ENCODE assay signal across 8 mouse cellular contexts in genomic region chr1:132416244-132416942, GRCm38 (mm10). TPM values are rescaled to one million over a fixed set of nuclear protein-coding genes. Genes with fewer than 3 reads are reported as not detected.
DNase-seq lines count a peak whose midpoint lies in the region; ATAC-seq and TF ChIP-seq lines count a peak whose summit lies in the region.

No protein-coding gene starts in this region.

- no peak for TF ChIP-seq CTCF in bone marrow, adult 2 months (IDR thresholded peaks at IDR 0.05; ENCODE audit: control insufficient read depth, insufficient read depth, low read length)

- H3K4me2 ChIP-seq in hindbrain, embryonic 15.5 days, result peak overlapping the region; percentile 68; the same call in 1 of the 2 replicates
- no peak overlapping the region; the same call in 1 of the 2 replicates for H3K4me2 ChIP-seq in hindbrain, embryonic 16.5 days (ENCODE audit: low read length)
- H3K4me2 ChIP-seq in liver, embryonic 11.5 days, result peak overlapping the region; percentile 86

- H3K4me3 ChIP-seq in hindbrain, embryonic 15.5 days, result no peak overlapping the region
- H3K4me3 ChIP-seq in hindbrain, embryonic 16.5 days (ENCODE audit: low read length), result no peak overlapping the region
- peak overlapping the region; percentile 35 for H3K4me3 ChIP-seq in bone marrow, adult 2 months (replicated peaks; ENCODE audit: control insufficient read depth, low read depth, low read length)
- peak overlapping the region; percentile 74 for H3K4me3 ChIP-seq in liver, embryonic 11.5 days (ENCODE audit: low read depth, low read length)

- H3K9ac ChIP-seq in hindbrain, embryonic 15.5 days, result no peak overlapping the region
- no peak overlapping the region for H3K9ac ChIP-seq in hindbrain, embryonic 16.5 days (ENCODE audit: low read depth, low read length)
- peak overlapping the region; percentile 13; the same call in 1 of the 2 replicates for H3K9ac ChIP-seq in liver, embryonic 11.5 days (ENCODE audit: low read depth, low read length)

- intact Hi-C loops in left cerebral cortex, postnatal 14 days (cut with DNase I), result no loop called here

- H3K9me3 ChIP-seq in hindbrain, embryonic 15.5 days, result no peaks in the 10 kb centered on the region
- H3K9me3 ChIP-seq in hindbrain, embryonic 16.5 days (ENCODE audit: control insufficient read depth, low read length), result no peaks in the 10 kb centered on the region
- no peaks in the 10 kb centered on the region for H3K9me3 ChIP-seq in liver, embryonic 11.5 days (ENCODE audit: control insufficient read depth, low read length)

- H3K27me3 ChIP-seq in hindbrain, embryonic 15.5 days, result no peaks in the 10 kb centered on the region
- H3K27me3 ChIP-seq in hindbrain, embryonic 16.5 days (replicated peaks; ENCODE audit: control insufficient read depth, insufficient read depth, low read length), result no peaks in the 10 kb centered on the region
- no peaks in the 10 kb centered on the region for H3K27me3 ChIP-seq in liver, embryonic 11.5 days (replicated peaks; ENCODE audit: control insufficient read depth, insufficient read depth, low read length)

- no peak overlapping the region for H3K27ac ChIP-seq in hindbrain, embryonic 15.5 days (replicated peaks)
- H3K27ac ChIP-seq in hindbrain, embryonic 16.5 days (ENCODE audit: low read depth, low read length), result no peak overlapping the region
- H3K27ac ChIP-seq in bone marrow, adult 2 months (ENCODE audit: control insufficient read depth, insufficient read depth, low read depth, low read length, poor library complexity), result no peak overlapping the region
- peak overlapping the region; percentile 30; the same call in 1 of the 2 replicates for H3K27ac ChIP-seq in liver, embryonic 11.5 days (ENCODE audit: low read depth, low read length)

- no peaks in the 10 kb centered on the region for H3K36me3 ChIP-seq in hindbrain, embryonic 15.5 days
- H3K36me3 ChIP-seq in hindbrain, embryonic 16.5 days (ENCODE audit: control insufficient read depth, insufficient read depth, low read length), result no peaks in the 10 kb centered on the region
- no peaks in the 10 kb centered on the region for H3K36me3 ChIP-seq in liver, embryonic 11.5 days (ENCODE audit: control insufficient read depth, insufficient read depth, low read length)

- 77% methylated on average over 8 of the region's 8 CpGs for WGBS in hindbrain, embryonic 15.5 days
- 76% methylated on average over 8 of the region's 8 CpGs for WGBS in hindbrain, embryonic 16.5 days
- WGBS in bone marrow, adult 2 months, result 22% methylated on average over 8 of the region's 8 CpGs
- 50% methylated on average over 8 of the region's 8 CpGs for WGBS in liver, embryonic 11.5 days

- peaks cover 20% of the 10 kb centered on the region for H3K4me1 ChIP-seq in hindbrain, embryonic 15.5 days (replicated peaks)
- H3K4me1 ChIP-seq in hindbrain, embryonic 16.5 days (ENCODE audit: control insufficient read depth, insufficient read depth, low read depth, low read length), result peaks cover 12% of the 10 kb centered on the region
- H3K4me1 ChIP-seq in bone marrow, adult 2 months (ENCODE audit: control insufficient read depth, insufficient read depth, low read length), result peaks cover 5% of the 10 kb centered on the region; the same call in 1 of the 2 replicates
- peaks cover 11% of the 10 kb centered on the region; the same call in 1 of the 2 replicates for H3K4me1 ChIP-seq in liver, embryonic 11.5 days (replicated peaks; ENCODE audit: control insufficient read depth, insufficient read depth, low read length)

- peak; percentile 52 for DNase-seq in A20 (ENCODE audit: low read depth, low spot score)
- DNase-seq in liver, embryonic 11.5 days (ENCODE audit: low spot score), result no peak
- no peak for DNase-seq in left cerebral cortex, postnatal 14 days (ENCODE audit: low spot score in 2 of 2)
- DNase-seq in layer of hippocampus, postnatal 25 days (ENCODE audit: extremely low spot score in 1 of 2, low spot score in 1 of 2), result no peak
- no peak for DNase-seq in urinary bladder, postnatal 36 days (ENCODE audit: low spot score in 2 of 2)

- TF ChIP-seq POLR2A in bone marrow, adult 2 months (IDR thresholded peaks at IDR 0.05; ENCODE audit: borderline replicate concordance, control insufficient read depth, low read depth, low read length), result no peak

- no peak for ATAC-seq in hindbrain, embryonic 15.5 days (ENCODE audit: low FRiP score, low read depth)
- no peak for ATAC-seq in hindbrain, embryonic 16.5 days
- ATAC-seq in liver, embryonic 11.5 days (replicated peaks; ENCODE audit: low FRiP score), result no peak

RNA-seq across cellular contexts. Expression of gene Dstyk, which starts 1.0 kb away (rescaled TPM):
- 8.6 and 9.9 TPM in 2 replicates for polyA plus RNA-seq in hindbrain, embryonic 15.5 days (2015; fragmentation: Nextera tagmentation; extraction: Ambion mirVana)
- polyA plus RNA-seq in hindbrain, embryonic 16.5 days (2015; fragmentation: Nextera tagmentation; extraction: Ambion mirVana), result 7.9 and 9.7 TPM in 2 replicates
- polyA plus RNA-seq in bone marrow, adult 2 months (2011; ENCODE audit: insufficient read depth, insufficient read length, low replicate concordance, missing spikeins), result 9.6 and 13.7 TPM in 2 replicates
- 7.2 TPM in 2 replicates for polyA plus RNA-seq in liver, embryonic 11.5 days (2014; fragmentation: Nextera tagmentation; extraction: Ambion mirVana)
- 10 to 100 TPM; 32.4 to 32.6 TPM for total RNA-seq in left cerebral cortex, postnatal 14 days (2021)
- total RNA-seq in layer of hippocampus, postnatal 25 days (2021), result 10 to 100 TPM; 47.4 to 49.5 TPM

RNA-seq across cellular contexts. Expression of gene Tmcc2, which starts 25.3 kb away (rescaled TPM):
- 38.1 and 41.4 TPM in 2 replicates for polyA plus RNA-seq in hindbrain, embryonic 15.5 days (2015; fragmentation: Nextera tagmentation; extraction: Ambion mirVana)
- 26.6 and 35.5 TPM in 2 replicates for polyA plus RNA-seq in hindbrain, embryonic 16.5 days (2015; fragmentation: Nextera tagmentation; extraction: Ambion mirVana)
- polyA plus RNA-seq in bone marrow, adult 2 months (2011; ENCODE audit: insufficient read depth, insufficient read length, low replicate concordance, missing spikeins), result 246 and 316 TPM in 2 replicates
- polyA plus RNA-seq in liver, embryonic 11.5 days (2014; fragmentation: Nextera tagmentation; extraction: Ambion mirVana), result 24.6 and 28.1 TPM in 2 replicates
- 100 to 1,000 TPM; 128 to 132 TPM for total RNA-seq in left cerebral cortex, postnatal 14 days (2021)
- 100 to 1,000 TPM; 232 to 246 TPM for total RNA-seq in layer of hippocampus, postnatal 25 days (2021)

Comparison
In these comparisons a context has a peak if more than half of its experiments do, and no peak if none do; other contexts are left out.
1. H3K4me3 ChIP-seq: peak in bone marrow, adult 2 months (single experiment) and liver, embryonic 11.5 days (single experiment); none in hindbrain, embryonic 15.5 days (single experiment) and hindbrain, embryonic 16.5 days (single experiment).